Mouse (Mus musculus) kidney, postnatal 25 days (tissue): ENCODE measurements around the gene Gpx1.

ENCODE experiments used
- DNase-seq, 2 experiments: peaks; one replicate each; pipeline ENCODE4 v3.0.0; 2021; ENCODE audit warnings: mixed read lengths in 2 of 2

The Gpx1 gene

GRCm38 (mm10) chr9:108340258-108341138 is 1.8 kb downstream of the Gpx1 start:
- DNase-seq, result peak; percentile 22 to 44

GRCm38 (mm10) chr9:108341139-108341475 is 2.4 kb downstream of the Gpx1 start:
- peak in 1 of 2 experiments; percentile 45 for DNase-seq

DNA sequence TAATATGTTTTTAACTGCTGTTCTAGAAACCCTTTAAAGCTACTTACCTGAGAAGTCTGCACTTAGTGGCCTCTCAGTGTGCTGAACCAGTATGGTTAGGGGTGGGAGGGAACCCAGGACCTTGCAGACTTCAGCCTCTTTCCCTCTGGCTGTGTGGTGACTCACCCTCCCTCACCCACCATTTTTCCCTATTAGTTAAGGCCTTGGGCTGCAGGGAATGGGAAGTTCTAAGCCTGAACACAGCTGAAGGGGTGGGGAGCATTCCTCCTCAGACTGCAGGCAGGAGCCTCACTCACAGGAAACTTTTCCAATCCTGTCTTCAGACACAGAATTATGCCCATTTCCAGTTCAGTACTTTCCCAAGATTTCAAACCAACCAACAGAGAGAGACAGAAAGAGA is 3.1 kb downstream of the Gpx1 start:
- DNase-seq, result peak; percentile 24 to 55

DNA sequence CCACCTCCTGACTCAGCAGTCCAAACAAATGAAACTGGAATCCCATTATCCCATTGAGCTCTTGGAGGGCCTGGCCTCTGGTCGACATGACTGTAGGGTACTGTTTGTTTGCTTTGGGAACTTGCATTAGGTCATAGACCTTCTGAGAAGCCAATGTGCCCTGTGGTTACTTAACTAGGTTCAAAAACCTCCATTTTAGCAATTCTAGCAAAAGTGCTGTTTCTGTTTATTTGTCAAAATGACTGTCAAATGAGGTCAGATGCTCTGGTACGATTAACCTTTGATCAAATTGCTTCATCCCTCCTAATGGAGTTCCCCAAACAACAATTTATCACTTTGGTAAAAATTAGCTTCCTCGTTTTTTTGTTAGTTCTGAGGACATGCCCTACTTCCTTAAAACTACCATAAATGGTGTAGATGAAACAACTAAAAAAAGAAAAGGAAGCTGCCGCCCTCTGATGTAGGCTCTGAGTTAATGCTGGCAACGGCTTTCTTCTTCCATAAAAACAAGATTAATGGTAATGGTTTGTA is 3.7 kb downstream of the Gpx1 start:
- peak; percentile 62 to 87 for DNase-seq

DNA sequence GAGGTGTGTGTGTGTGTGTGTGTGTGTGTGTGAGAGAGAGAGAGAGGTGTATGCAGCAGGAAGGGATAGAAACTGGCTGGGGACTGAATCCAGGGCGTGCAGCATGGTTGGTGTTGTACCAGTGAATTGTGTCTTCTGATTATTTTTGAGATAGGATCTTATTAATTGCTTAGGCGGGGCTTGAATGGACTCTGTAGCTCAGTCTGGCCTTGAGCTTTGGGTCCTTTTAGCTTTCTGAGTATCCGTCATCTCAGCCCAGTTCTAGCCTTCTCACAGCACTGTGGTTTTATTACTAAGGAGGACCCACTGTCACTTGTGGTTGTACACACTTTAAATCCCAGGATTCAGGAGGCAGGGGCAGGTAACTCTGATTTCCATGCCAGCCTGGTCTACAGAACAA is 4.6 kb downstream of the Gpx1 start:
- DNase-seq, result no peak

DNA sequence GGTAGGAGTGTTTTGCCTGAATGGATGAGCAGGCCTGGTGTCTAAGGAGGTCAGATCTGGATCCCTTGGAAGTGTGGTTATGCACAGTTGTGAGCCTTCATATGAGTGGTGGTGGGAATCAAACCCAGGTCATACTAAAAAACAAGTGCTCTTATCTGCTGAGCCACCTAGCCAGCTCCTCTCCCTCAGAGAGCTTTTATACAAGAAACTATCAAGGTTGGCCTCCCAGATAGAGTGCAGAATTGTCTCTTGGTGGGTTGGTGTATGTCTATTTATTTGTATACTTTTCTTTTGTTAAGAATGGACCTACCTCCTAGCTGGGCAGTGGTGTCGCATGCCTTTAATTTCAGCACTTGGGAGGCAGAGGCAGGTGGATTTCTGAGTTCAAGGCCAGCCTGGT is 5.1 kb downstream of the Gpx1 start:
- DNase-seq, result no peak

GRCm38 (mm10) chr9:108344471-108344870 is 5.8 kb downstream of the Gpx1 start:
- no peak for DNase-seq

GRCm38 (mm10) chr9:108347024-108347423 is 8.3 kb downstream of the Gpx1 start:
- DNase-seq, result no peak

DNA sequence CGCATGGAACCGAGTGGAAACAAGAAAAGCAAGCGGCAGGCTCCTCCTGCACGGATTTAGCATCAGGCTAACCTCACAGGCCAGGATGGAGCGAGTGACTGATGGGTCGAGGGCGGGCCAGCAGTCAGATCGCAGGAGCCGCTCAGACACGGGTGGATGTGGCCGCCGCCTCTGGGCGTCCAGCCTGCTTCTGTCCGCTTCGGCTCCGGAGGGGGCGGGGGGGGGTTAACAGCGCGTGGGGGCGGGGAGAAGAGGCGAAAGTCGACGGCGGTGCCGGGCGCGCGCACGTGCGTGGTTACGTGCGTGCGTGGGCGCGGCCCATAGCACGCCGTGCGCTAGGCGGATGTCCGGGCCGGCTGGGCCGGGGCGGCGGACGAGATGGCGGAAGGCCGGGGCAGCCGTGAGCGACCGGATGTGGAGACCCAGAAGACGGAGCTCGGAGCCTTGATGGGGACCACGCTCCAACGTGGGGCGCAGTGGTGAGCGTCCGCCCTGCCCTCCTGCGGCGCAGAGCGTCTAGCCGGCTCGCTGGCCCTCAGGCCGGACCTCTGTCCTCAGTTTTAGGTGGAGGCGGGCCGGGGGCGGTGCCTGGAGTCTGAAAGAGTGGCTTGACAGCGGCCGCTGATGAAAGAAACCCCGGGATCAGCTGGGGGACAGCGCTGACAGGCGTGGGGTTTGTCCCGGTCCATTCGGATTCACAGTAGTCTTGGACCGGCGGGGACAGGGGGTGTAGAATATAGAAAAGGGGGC is 9.0 kb downstream of the Gpx1 start, which contains the start of gene Usp4:
TSS of gene Usp4 (plus strand) at position 314 of the 750 bp plus-strand sequence.
- DNase-seq, result peak; percentile 95 to 96

DNA sequence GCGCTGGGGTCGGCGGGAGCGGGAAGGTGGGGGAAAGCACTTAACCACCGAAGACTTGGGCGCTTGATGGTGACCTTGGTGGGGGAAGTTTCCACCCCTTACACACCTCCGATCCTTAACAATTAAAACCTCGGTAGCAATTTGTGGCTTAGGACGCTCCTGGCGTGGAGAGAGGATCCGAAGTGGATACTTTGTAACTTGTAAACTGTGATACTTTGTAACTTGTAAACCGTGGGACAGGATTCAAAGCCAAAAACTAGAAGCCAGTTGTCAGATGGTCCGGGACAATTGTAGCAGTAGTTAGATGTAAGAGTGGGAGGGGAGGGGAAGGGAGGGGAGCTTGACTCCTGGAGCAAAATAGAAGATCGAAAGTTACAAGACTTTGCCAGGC is 9.6 kb downstream of the Gpx1 start:
- DNase-seq, result no peak

DNA sequence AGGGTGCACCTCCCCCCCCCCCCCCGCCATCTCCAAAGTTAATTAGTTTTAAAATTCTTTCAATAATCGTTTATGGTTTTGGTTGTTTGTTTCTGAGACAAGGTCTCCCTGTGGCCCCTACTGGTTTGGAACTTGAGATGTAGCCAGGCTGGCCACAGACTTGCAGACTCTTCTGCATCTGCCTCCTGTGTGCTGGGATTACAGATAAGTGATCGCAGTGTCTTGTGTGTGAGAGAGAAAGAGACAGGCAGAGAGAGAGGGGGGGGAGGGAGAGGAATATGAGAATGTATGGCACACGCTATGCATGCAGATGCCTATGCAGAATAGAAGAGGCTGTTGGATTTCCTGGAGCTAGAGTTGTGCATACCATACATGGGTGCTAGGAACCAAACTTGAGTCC is 11.0 kb downstream of the Gpx1 start:
- DNase-seq, result no peak

DNA sequence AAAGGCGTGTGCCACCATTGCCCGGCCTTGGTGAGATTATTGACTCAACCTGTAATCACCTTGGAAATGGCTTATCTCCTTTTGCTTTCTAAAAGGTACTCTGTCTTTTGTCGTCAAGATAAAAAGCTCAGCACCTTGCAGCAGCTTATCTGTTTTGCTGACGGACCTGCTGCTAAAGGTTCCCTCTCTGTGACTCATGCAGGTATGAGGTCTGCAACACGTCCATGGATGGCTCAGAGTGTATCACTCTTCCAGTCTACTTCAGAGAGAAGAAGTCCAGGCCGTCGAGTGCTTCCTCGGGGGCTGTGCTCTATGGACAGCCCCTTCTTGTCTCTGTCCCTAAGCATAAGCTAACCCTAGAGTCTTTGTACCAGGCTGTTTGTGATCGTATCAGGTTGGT is 39.5 kb downstream of the Gpx1 start:
- no peak for DNase-seq

GRCm38 (mm10) chr9:108378736-108379135 is 40.0 kb downstream of the Gpx1 start:
- DNase-seq, result no peak

GRCm38 (mm10) chr9:108379294-108379693 is 40.6 kb downstream of the Gpx1 start:
- DNase-seq, result no peak

DNA sequence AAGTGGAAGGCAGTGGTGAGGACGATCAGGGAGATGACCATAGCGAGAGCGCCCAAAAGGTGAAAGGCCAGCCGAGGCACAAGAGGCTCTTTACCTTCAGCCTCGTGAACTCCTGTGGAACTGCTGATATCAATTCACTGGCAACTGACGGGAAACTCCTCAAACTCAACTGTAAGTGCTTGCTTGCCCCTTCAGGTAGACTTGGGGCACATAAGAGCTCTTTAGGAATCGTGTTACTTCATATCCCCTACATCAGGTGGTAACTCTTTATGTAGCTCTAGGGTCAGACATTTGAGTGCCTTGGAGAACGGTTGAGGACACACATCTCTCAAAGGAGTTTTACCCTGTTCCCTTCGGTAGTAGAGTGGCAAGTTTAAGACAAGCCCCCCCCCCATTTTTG is 42.7 kb downstream of the Gpx1 start:
- no peak for DNase-seq

DNA sequence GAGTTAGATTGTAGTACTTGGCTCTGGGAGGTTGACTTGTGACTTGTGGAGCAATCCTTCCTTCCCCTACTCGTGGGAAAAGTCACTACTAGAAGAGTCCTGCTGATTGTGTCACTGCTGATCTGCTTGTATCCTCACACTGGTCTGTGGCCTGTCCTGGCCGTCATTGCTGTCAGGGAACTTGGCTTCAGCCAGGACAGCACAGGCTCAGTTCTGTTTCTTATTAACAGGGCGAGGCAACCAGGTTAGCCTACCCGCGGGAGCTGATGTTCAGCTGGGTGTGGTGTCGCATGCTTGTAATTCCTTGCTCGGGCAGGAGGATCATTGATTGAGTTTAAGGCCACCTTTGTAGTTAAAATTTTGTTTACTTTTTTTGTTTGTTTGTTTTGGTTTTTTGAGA is 46.3 kb downstream of the Gpx1 start:
- peak; percentile 56 to 76 for DNase-seq

DNA sequence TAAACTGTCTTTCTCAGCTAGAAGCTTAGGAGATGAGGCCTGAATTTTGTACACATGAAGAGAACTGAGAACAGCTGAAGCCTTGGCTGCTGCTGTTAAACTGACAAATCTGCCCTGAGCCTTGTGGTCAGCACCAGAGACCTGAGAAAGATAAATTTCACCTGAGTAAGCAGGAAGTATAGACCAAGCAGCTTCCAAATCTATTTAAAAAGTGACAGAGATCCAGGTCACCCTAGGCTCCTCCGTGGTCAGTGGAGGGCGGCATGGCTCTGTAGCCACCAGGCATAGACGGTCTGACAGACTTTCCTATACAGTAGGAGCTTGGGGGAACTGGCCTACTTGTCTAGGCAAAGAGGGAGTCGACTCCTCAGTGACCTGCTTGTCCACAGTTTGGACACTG is 48.1 kb downstream of the Gpx1 start:
- no peak for DNase-seq

GRCm38 (mm10) chr9:108388601-108389000 is 49.9 kb downstream of the Gpx1 start:
- no peak for DNase-seq

DNA sequence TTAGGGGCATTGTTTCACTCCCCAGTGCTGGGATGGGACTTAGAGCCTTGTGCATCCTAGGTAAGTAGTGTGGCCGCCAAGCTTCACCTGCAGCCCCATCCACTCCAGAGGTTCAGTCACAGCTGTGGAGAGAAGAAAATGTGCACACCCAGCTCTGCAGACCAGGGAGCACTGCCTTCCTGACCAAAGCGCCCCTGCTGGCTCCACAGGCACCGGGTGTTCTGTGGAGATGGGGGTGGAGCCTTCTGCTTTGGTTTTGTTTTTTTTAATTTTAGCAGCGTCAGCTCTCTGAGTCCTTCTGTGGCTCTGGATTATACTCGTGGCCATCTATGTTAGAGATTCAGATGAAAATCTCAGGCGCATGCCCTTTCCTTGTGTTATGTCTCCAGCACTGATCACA is 50.5 kb downstream of the Gpx1 start:
- DNase-seq, result peak; percentile 32 to 56
